Mouse (Mus musculus): ENCODE measurements at regions not wholly inside any gene's neighbourhood (a gene's known extent, or its start where the extent isn't known, plus 50 kb on each side); places are given as distances from the start of the nearest gene placed in this dataset.

GRCm38 (mm10) chr7:71829567-71829966, 476.8 kb downstream of the Mctp2 start:
- TF ChIP-seq CTCF (IDR thresholded peaks at IDR 0.05; ENCODE audit: low read depth) (no peak), EP300 (IDR thresholded peaks at IDR 0.05; ENCODE audit: low read depth) (no peak)
